Mouse (Mus musculus) right cerebral cortex, adult 18-20 months (tissue): ENCODE results near the gene Osbpl11.
"Not testable (repeated sequence)": the region's sequence is repeated elsewhere in the genome, so short reads cannot be mapped to it uniquely, and the experiment has no call there.

Experiments
- DNase-seq: peaks from one replicate; pipeline ENCODE4 v3.0.0; 2022; ENCODE audit warnings: mixed read lengths

The Osbpl11 gene

GRCm38 (mm10) chr16:33178278-33179074 is 6.4 kb upstream of the Osbpl11 start:
- DNase-seq = peak; percentile 87

- not testable (repeated sequence) for DNase-seq
Observed at GRCm38 (mm10) chr16:33179222-33179621, 5.6 kb upstream of the Osbpl11 start.

- no peak for DNase-seq
Observed at GRCm38 (mm10) chr16:33179911-33180310, 5.0 kb upstream of the Osbpl11 start.

GRCm38 (mm10) chr16:33180793-33181192 is 4.1 kb upstream of the Osbpl11 start:
- no peak for DNase-seq

- peak; percentile 32 for DNase-seq
Observed at GRCm38 (mm10) chr16:33185261-33186046, 583 bp downstream of the Osbpl11 start.

GRCm38 (mm10) chr16:33186134-33186533 is 1.3 kb downstream of the Osbpl11 start:
- DNase-seq = no peak

GRCm38 (mm10) chr16:33188076-33188475 is 3.2 kb downstream of the Osbpl11 start:
- DNase-seq = no peak

GRCm38 (mm10) chr16:33191671-33192091 is 6.8 kb downstream of the Osbpl11 start:
- no peak for DNase-seq

GRCm38 (mm10) chr16:33192280-33192679 is 7.4 kb downstream of the Osbpl11 start:
- DNase-seq = no peak

- peak; percentile 60 for DNase-seq
Observed at GRCm38 (mm10) chr16:33193649-33194048, 8.8 kb downstream of the Osbpl11 start.

GRCm38 (mm10) chr16:33195686-33196313 is 10.9 kb downstream of the Osbpl11 start:
- no peak for DNase-seq

GRCm38 (mm10) chr16:33196578-33196977 is 11.7 kb downstream of the Osbpl11 start:
- DNase-seq = no peak

- no peak for DNase-seq
Observed at GRCm38 (mm10) chr16:33200589-33200988, 15.7 kb downstream of the Osbpl11 start.

- DNase-seq = no peak
Observed at GRCm38 (mm10) chr16:33210812-33211211, 25.9 kb downstream of the Osbpl11 start.

- no peak for DNase-seq
Observed at GRCm38 (mm10) chr16:33216313-33217003, 31.6 kb downstream of the Osbpl11 start.

GRCm38 (mm10) chr16:33217553-33218085 is 32.7 kb downstream of the Osbpl11 start:
- not testable (repeated sequence) for DNase-seq

- no peak for DNase-seq
Observed at GRCm38 (mm10) chr16:33222482-33222881, 37.6 kb downstream of the Osbpl11 start.

- no peak for DNase-seq
Observed at GRCm38 (mm10) chr16:33224381-33224780, 39.5 kb downstream of the Osbpl11 start.

- DNase-seq = no peak
Observed at GRCm38 (mm10) chr16:33234128-33234527, 49.3 kb downstream of the Osbpl11 start.

GRCm38 (mm10) chr16:33236151-33236550 is 51.3 kb downstream of the Osbpl11 start:
- no peak for DNase-seq

GRCm38 (mm10) chr16:33239305-33239704 is 54.4 kb downstream of the Osbpl11 start:
- DNase-seq = no peak

GRCm38 (mm10) chr16:33242046-33242445 is 57.2 kb downstream of the Osbpl11 start:
- DNase-seq = no peak
